Mouse (Mus musculus) MEL (cell line): ENCODE results near the gene Slc25a22. TPM values are rescaled to one million over a fixed set of nuclear protein-coding genes. Genes with fewer than 3 reads are reported as not detected.

ENCODE experiments used
- DNase-seq: peaks from one replicate; pipeline ENCODE4 v3.0.0; 2011; ENCODE audit warnings: low read depth, low spot score
- H3K27ac ChIP-seq: 2 replicates; pipeline ENCODE4 v1.5.1; 2012; ENCODE audit warnings: low read depth, mild to moderate bottlenecking, control low read depth, low read length, moderate library complexity; ENCODE audit not compliant: control insufficient read depth
- H3K27me3 ChIP-seq, 2 experiments: fragments of 150-350 bp in 1 of 2; sonication (generic) in 1 of 2; 2 replicates each; pipeline ENCODE4 v1.6.1; 2012; ENCODE audit warnings: low read length in 2 of 2, mild to moderate bottlenecking in 2 of 2, improper control_type of control experiment in 1 of 2, moderate library complexity in 1 of 2; ENCODE audit not compliant: insufficient read depth in 2 of 2, control insufficient read depth in 1 of 2
- H3K36me3 ChIP-seq, 2 experiments: 2 replicates each; pipeline ENCODE4 v1.6.1; 2012 to 2014; ENCODE audit warnings: low read length in 2 of 2, improper control_type of control experiment in 1 of 2, inconsistent platforms in 1 of 2, mild to moderate bottlenecking in 1 of 2; ENCODE audit not compliant: insufficient read depth in 2 of 2, control insufficient read depth in 1 of 2
- H3K4me1 ChIP-seq, 2 experiments: fragments of 150-350 bp in 1 of 2; sonication (generic) in 1 of 2; 2 replicates each; pipeline ENCODE4 v1.6.1; 2012; ENCODE audit warnings: low read length in 2 of 2, improper control_type of control experiment in 1 of 2, mild to moderate bottlenecking in 1 of 2; ENCODE audit not compliant: insufficient read depth in 2 of 2, control insufficient read depth in 1 of 2
- H3K4me3 ChIP-seq, 2 experiments: fragments of 150-350 bp in 1 of 2; sonication (generic) in 1 of 2; 2 replicates each; pipeline ENCODE4 v1.5.1; 2012; ENCODE audit warnings: low read depth in 2 of 2, low read length in 2 of 2, mild to moderate bottlenecking in 2 of 2, moderate library complexity in 2 of 2, control low read depth in 1 of 2, improper control_type of control experiment in 1 of 2; ENCODE audit not compliant: control insufficient read depth in 1 of 2, insufficient read depth in 1 of 2
- H3K79me2 ChIP-seq: 2 replicates; pipeline ENCODE4 v1.6.1; 2012; ENCODE audit warnings: mild to moderate bottlenecking, low read length, moderate library complexity; ENCODE audit not compliant: control insufficient read depth, poor library complexity, insufficient read depth
- H3K9ac ChIP-seq: 2 replicates; pipeline ENCODE4 v1.6.1; 2012; ENCODE audit warnings: low read depth, mild to moderate bottlenecking, control low read depth, low read length, moderate library complexity; ENCODE audit not compliant: control insufficient read depth, poor library complexity, severe bottlenecking
- H3K9me3 ChIP-seq: fragments of 150-350 bp; sonication (generic); replicated peaks from 2 replicates; pipeline ENCODE4 v1.6.1; 2012; ENCODE audit warnings: mild to moderate bottlenecking, low read length, improper control_type of control experiment, moderate library complexity; ENCODE audit not compliant: insufficient read depth
- BHLHE40 ChIP-seq: IDR thresholded peaks from 2 replicates; pipeline ENCODE4 v1.6.1; 2012; ENCODE audit warnings: low read depth, mild to moderate bottlenecking, inconsistent platforms, low read length, improper control_type of control experiment, borderline replicate concordance
- CHD1 ChIP-seq: IDR thresholded peaks from 2 replicates; pipeline ENCODE4 v1.6.1; 2012; ENCODE audit warnings: low read depth, mild to moderate bottlenecking, inconsistent platforms, low read length, improper control_type of control experiment
- CHD2 ChIP-seq: IDR thresholded peaks from 2 replicates; pipeline ENCODE4 v1.6.1; 2011; ENCODE audit warnings: low read length, improper control_type of control experiment
- CTCF ChIP-seq, 3 experiments: IDR thresholded peaks in 2 of 3; conservative IDR thresholded peaks in 1 of 3; 2 replicates each; pipeline ENCODE4 v1.5.1; 2011 to 2012; ENCODE audit warnings: low read length in 3 of 3, low read depth in 2 of 3, mild to moderate bottlenecking in 2 of 3, improper control_type of control experiment in 1 of 3, inconsistent platforms in 1 of 3, mixed read lengths in 1 of 3, moderate library complexity in 1 of 3; ENCODE audit not compliant: control insufficient read depth in 1 of 3, insufficient read depth in 1 of 3, poor library complexity in 1 of 3, severe bottlenecking in 1 of 3
- E2F4 ChIP-seq: IDR thresholded peaks from 2 replicates; pipeline ENCODE4 v1.6.1; 2011; ENCODE audit warnings: low read depth, low read length, improper control_type of control experiment, borderline replicate concordance
- ELF1 ChIP-seq: IDR thresholded peaks from 2 replicates; pipeline ENCODE4 v1.6.1; 2014; ENCODE audit warnings: low read depth, mild to moderate bottlenecking, inconsistent platforms, low read length, improper control_type of control experiment, moderate library complexity
- EP300 ChIP-seq, 2 experiments: IDR thresholded peaks; 2 replicates each; pipeline ENCODE4 v1.6.1; 2011; ENCODE audit warnings: improper control_type of control experiment in 2 of 2, low read length in 2 of 2, low read depth in 1 of 2, mild to moderate bottlenecking in 1 of 2
- ETS1 ChIP-seq: IDR thresholded peaks from 2 replicates; pipeline ENCODE4 v1.6.1; 2012; ENCODE audit warnings: low read depth, mild to moderate bottlenecking, inconsistent platforms, low read length, improper control_type of control experiment, moderate library complexity
- GABPA ChIP-seq: IDR thresholded peaks from 2 replicates; pipeline ENCODE4 v1.6.1; 2012; ENCODE audit warnings: low read depth, mild to moderate bottlenecking, inconsistent platforms, low read length, improper control_type of control experiment, moderate library complexity
- HCFC1 ChIP-seq: IDR thresholded peaks from 2 replicates; pipeline ENCODE4 v1.6.1; 2012; ENCODE audit warnings: low read depth, mild to moderate bottlenecking, inconsistent platforms, low read length, improper control_type of control experiment, moderate library complexity
- MAFK ChIP-seq: IDR thresholded peaks from 2 replicates; pipeline ENCODE4 v1.6.1; 2011; ENCODE audit warnings: low read depth, mild to moderate bottlenecking, low read length, improper control_type of control experiment, borderline replicate concordance
- MAX ChIP-seq: IDR thresholded peaks from 2 replicates; pipeline ENCODE4 v1.6.1; 2011; ENCODE audit warnings: low read length, improper control_type of control experiment
- MAZ ChIP-seq: IDR thresholded peaks from 2 replicates; pipeline ENCODE4 v1.6.1; 2012; ENCODE audit warnings: low read depth, mild to moderate bottlenecking, inconsistent platforms, low read length, improper control_type of control experiment
- POLR2A ChIP-seq, 2 experiments: IDR thresholded peaks; 2 replicates each; pipeline ENCODE4 v1.6.1; 2011 to 2012; ENCODE audit warnings: low read length in 2 of 2, mild to moderate bottlenecking in 2 of 2, control low read depth in 1 of 2, improper control_type of control experiment in 1 of 2, low read depth in 1 of 2, moderate library complexity in 1 of 2; ENCODE audit not compliant: control insufficient read depth in 1 of 2, insufficient read depth in 1 of 2, poor library complexity in 1 of 2
- POLR2AphosphoS2 ChIP-seq: IDR thresholded peaks from 2 replicates; pipeline ENCODE4 v1.6.1; 2011; ENCODE audit warnings: low read length, improper control_type of control experiment
- POLR2AphosphoS5 ChIP-seq: IDR thresholded peaks from 2 replicates; pipeline ENCODE4 v1.6.1; 2012; ENCODE audit warnings: low read depth, borderline replicate concordance, mild to moderate bottlenecking, inconsistent platforms, low read length, moderate library complexity, mixed read lengths
- TBP ChIP-seq: IDR thresholded peaks from 2 replicates; pipeline ENCODE4 v1.8.0; 2011; ENCODE audit warnings: low read depth, low read length, improper control_type of control experiment
- TCF12 ChIP-seq: IDR thresholded peaks from 2 replicates; pipeline ENCODE4 v1.6.1; 2014; ENCODE audit warnings: low read depth, mild to moderate bottlenecking, inconsistent platforms, low read length, improper control_type of control experiment, moderate library complexity
- USF1 ChIP-seq: IDR thresholded peaks from 2 replicates; pipeline ENCODE4 v1.6.1; 2014; ENCODE audit warnings: low read depth, mild to moderate bottlenecking, inconsistent platforms, low read length, improper control_type of control experiment, moderate library complexity
- USF2 ChIP-seq, 2 experiments: IDR thresholded peaks; 2 replicates each; pipeline ENCODE4 v1.6.1; 2011 to 2012; ENCODE audit warnings: improper control_type of control experiment in 2 of 2, low read length in 2 of 2, borderline replicate concordance in 1 of 2, inconsistent platforms in 1 of 2, low read depth in 1 of 2, mild to moderate bottlenecking in 1 of 2; ENCODE audit not compliant: insufficient read depth in 1 of 2
- ZC3H11A ChIP-seq: IDR thresholded peaks from 2 replicates; pipeline ENCODE4 v1.6.1; 2012; ENCODE audit warnings: low read depth, mild to moderate bottlenecking, inconsistent platforms, low read length, improper control_type of control experiment
- ZKSCAN1 ChIP-seq: IDR thresholded peaks from 2 replicates; pipeline ENCODE4 v1.6.1; 2012; ENCODE audit warnings: low read depth, mild to moderate bottlenecking, inconsistent platforms, low read length, improper control_type of control experiment, moderate library complexity
- ZMIZ1 ChIP-seq: IDR thresholded peaks from 2 replicates; pipeline ENCODE4 v1.6.1; 2012; ENCODE audit warnings: low read depth, mild to moderate bottlenecking, inconsistent platforms, low read length, improper control_type of control experiment, moderate library complexity
- polyA plus RNA-seq, 2 experiments: library from polyadenylated mRNA; stranded (reverse) in 1 of 2; unstranded in 1 of 2; fragments of >175 nt in 1 of 2; fragments of >200 nt in 1 of 2; gene quantifications; 2 replicates each; pipeline versions ENCODE4 v1.2.1 to v1.2.4; 2012; ENCODE audit warnings: low replicate concordance in 2 of 2, low read depth in 1 of 2; ENCODE audit not compliant: insufficient read length in 2 of 2, insufficient read depth in 1 of 2, missing spikeins in 1 of 2
- total RNA-seq: library from RNA; depleted of rRNA; stranded (reverse); fragments of 300-350 nt; gene quantifications from 2 replicates; pipeline ENCODE4 v1.2.3, GENCODE M21; 2012

The Slc25a22 gene
- total and polyA plus RNA-seq, 3 experiments, result 23.8 to 46.0 TPM; not detected in 1

GRCm38 (mm10) chr7:141436523-141436892, 1.2 kb downstream of the Slc25a22 start:
- H3K9ac ChIP-seq, result peak overlapping the region; percentile 90
- peak overlapping the region; percentile 59 for H3K27ac ChIP-seq
- peaks cover 4 to 22% of the 10 kb centered on the region in 2 experiments; a peak in 3 of 4 replicates for H3K4me1 ChIP-seq
- peak; percentile 40 for DNase-seq
- no peaks in the 10 kb centered on the region for H3K27me3 ChIP-seq
- peak overlapping the region; percentile 86 to 90 for H3K4me3 ChIP-seq
- no peak for TF ChIP-seq BHLHE40
- no peak for TF ChIP-seq POLR2AphosphoS2
- TF ChIP-seq CHD2, result no peak
- no peak for TF ChIP-seq EP300 (IDR thresholded peaks at IDR 0.05; ENCODE audit: low read depth in 1 of 2, low read length in 2 of 2)
- TF ChIP-seq GABPA, result no peak
- no peak for TF ChIP-seq MAZ
- TF ChIP-seq ZKSCAN1, result no peak
- TF ChIP-seq POLR2AphosphoS5, result no peak
- no peak for TF ChIP-seq MAFK
- no peak for TF ChIP-seq TBP
- no peak for TF ChIP-seq ZC3H11A
- TF ChIP-seq CTCF (IDR thresholded peaks at IDR 0.05 in 2 of 3, conservative IDR thresholded peaks at IDR 0.05 in 1 of 3; ENCODE audit: control insufficient read depth in 1 of 3, insufficient read depth in 1 of 3, low read depth in 2 of 3, low read length in 3 of 3, poor library complexity in 1 of 3, severe bottlenecking in 1 of 3), result no peak
- TF ChIP-seq HCFC1, result no peak
- no peak for TF ChIP-seq USF1
- H3K79me2 ChIP-seq, result peaks cover 28% of the 10 kb centered on the region
- no peaks in the 10 kb centered on the region for H3K9me3 ChIP-seq
- peaks cover 0 to 20% of the 10 kb centered on the region in 2 experiments; a peak in 3 of 4 replicates for H3K36me3 ChIP-seq

GRCm38 (mm10) chr7:141435856-141436522, 1.7 kb downstream of the Slc25a22 start:
- peaks cover 4 to 22% of the 10 kb centered on the region in 2 experiments; a peak in 3 of 4 replicates for H3K4me1 ChIP-seq
- TF ChIP-seq ZKSCAN1 (no peak), ZMIZ1 (no peak), MAZ (no peak), TCF12 (no peak), USF2 (IDR thresholded peaks at IDR 0.05; ENCODE audit: borderline replicate concordance in 1 of 2, insufficient read depth in 1 of 2, low read depth in 1 of 2, low read length in 2 of 2) (no peak), MAX (no peak), CHD1 (no peak), POLR2A (IDR thresholded peaks at IDR 0.05; ENCODE audit: control insufficient read depth in 1 of 2, insufficient read depth in 1 of 2, low read depth in 1 of 2, low read length in 2 of 2, poor library complexity in 1 of 2) (no peak), E2F4 (no peak), GABPA (no peak), ELF1 (no peak), CTCF (IDR thresholded peaks at IDR 0.05 in 2 of 3, conservative IDR thresholded peaks at IDR 0.05 in 1 of 3; ENCODE audit: control insufficient read depth in 1 of 3, insufficient read depth in 1 of 3, low read depth in 2 of 3, low read length in 3 of 3, poor library complexity in 1 of 3, severe bottlenecking in 1 of 3) (no peak), ETS1 (no peak)
- TF ChIP-seq, all 39 proteins: peak for 0
- no peak for DNase-seq
- H3K9ac ChIP-seq, result peak overlapping the region; percentile 5; the same call in 1 of the 2 replicates
- peaks cover 28% of the 10 kb centered on the region for H3K79me2 ChIP-seq
- no peaks in the 10 kb centered on the region for H3K27me3 ChIP-seq
- H3K9me3 ChIP-seq, result no peaks in the 10 kb centered on the region
- H3K27ac ChIP-seq, result peak overlapping the region; percentile 59; the same call in 1 of the 2 replicates
- H3K4me3 ChIP-seq, result peak overlapping the region; percentile 42 to 90; a peak in 2 of 4 replicates
- H3K36me3 ChIP-seq, result peaks cover 0 to 20% of the 10 kb centered on the region in 2 experiments; a peak in 3 of 4 replicates
